Mouse (Mus musculus) kidney, postnatal 10 days (tissue): Measurements from ENCODE around the gene Cdk13.

Experiments used
- DNase-seq: peaks from one replicate; pipeline ENCODE4 v3.0.0; 2021; ENCODE audit warnings: mixed read lengths

Gene Cdk13

GRCm38 (mm10) chr13:17728798-17729197 is 76.1 kb downstream of the Cdk13 start:
- no peak for DNase-seq

- DNase-seq, result no peak
Observed at GRCm38 (mm10) chr13:17727922-17728321, 77.0 kb downstream of the Cdk13 start.

GRCm38 (mm10) chr13:17717357-17717756 is 87.5 kb downstream of the Cdk13 start:
- DNase-seq, result no peak

GRCm38 (mm10) chr13:17708784-17709311 is 96.0 kb downstream of the Cdk13 start:
- DNase-seq, result no peak

GRCm38 (mm10) chr13:17705188-17705826 is 99.6 kb downstream of the Cdk13 start:
- no peak for DNase-seq

- no peak for DNase-seq
Observed at GRCm38 (mm10) chr13:17702311-17702710, 102.6 kb downstream of the Cdk13 start.

GRCm38 (mm10) chr13:17701322-17701721 is 103.6 kb downstream of the Cdk13 start:
- no peak for DNase-seq

GRCm38 (mm10) chr13:17700090-17700715 is 104.7 kb downstream of the Cdk13 start:
- no peak for DNase-seq

- no peak for DNase-seq
Observed at GRCm38 (mm10) chr13:17695898-17696580, 108.9 kb downstream of the Cdk13 start.

- DNase-seq, result peak; percentile 100
Observed at GRCm38 (mm10) chr13:17694911-17695699, 109.8 kb downstream of the Cdk13 start, which contains the start of the genes Mplkip and Sugct. TSS of gene Mplkip (plus strand) at chr13:17695192. TSS of gene Sugct (minus strand) at chr13:17695553.

- no peak for DNase-seq
Observed at GRCm38 (mm10) chr13:17694414-17694813, 110.5 kb downstream of the Cdk13 start.

- peak; percentile 11 for DNase-seq
Observed at GRCm38 (mm10) chr13:17693816-17694215, 111.1 kb downstream of the Cdk13 start.

- DNase-seq, result no peak
Observed at GRCm38 (mm10) chr13:17691436-17691835, 113.5 kb downstream of the Cdk13 start.

- peak; percentile 35 for DNase-seq
Observed at GRCm38 (mm10) chr13:17690686-17691085, 114.2 kb downstream of the Cdk13 start.

GRCm38 (mm10) chr13:17689461-17689860 is 115.4 kb downstream of the Cdk13 start:
- DNase-seq, result no peak

GRCm38 (mm10) chr13:17671122-17671521 is 133.8 kb downstream of the Cdk13 start:
- DNase-seq, result no peak

GRCm38 (mm10) chr13:17667380-17667779 is 137.5 kb downstream of the Cdk13 start:
- DNase-seq, result no peak
